Mouse (Mus musculus) myocyte (in vitro differentiated cells): ENCODE measurements around the gene Ces1d. TPM values are rescaled to one million over a fixed set of nuclear protein-coding genes. Genes with fewer than 3 reads are reported as not detected.
"Not testable (repeated sequence)": the region's sequence is repeated elsewhere in the genome, so short reads cannot be mapped to it uniquely, and the experiment has no call there.

Source experiments
- H3K27me3 ChIP-seq: one replicate; pipeline ENCODE4 v1.6.1; 2011; ENCODE audit not compliant: control insufficient read depth, insufficient read depth, insufficient read length
- H3K36me3 ChIP-seq: one replicate; pipeline ENCODE4 v1.6.1; 2011; ENCODE audit not compliant: control insufficient read depth, insufficient read depth
- H3K4me2 ChIP-seq: one replicate; pipeline ENCODE4 v1.6.1; 2011; ENCODE audit warnings: low read depth, control low read depth
- H3K4me3 ChIP-seq: one replicate; pipeline ENCODE4 v1.5.1; 2011; ENCODE audit warnings: mild to moderate bottlenecking, control low read depth, moderate library complexity
- H3K79me2 ChIP-seq: one replicate; pipeline ENCODE4 v1.6.1; 2011; ENCODE audit not compliant: control insufficient read depth, insufficient read depth
- H3ac ChIP-seq: one replicate; pipeline ENCODE4 v1.6.1; 2011; ENCODE audit not compliant: control insufficient read depth, insufficient read length
- CEBPB ChIP-seq: IDR thresholded peaks from 2 replicates; pipeline ENCODE4 v1.6.1; 2011; ENCODE audit warnings: mild to moderate bottlenecking, moderate library complexity; ENCODE audit not compliant: poor library complexity, insufficient read depth, severe bottlenecking
- E2F4 ChIP-seq: IDR thresholded peaks from one replicate; pipeline ENCODE4 v1.6.1; 2011; ENCODE audit warnings: mild to moderate bottlenecking, control low read depth, moderate library complexity; ENCODE audit not compliant: insufficient read depth
- MAX ChIP-seq: IDR thresholded peaks from one replicate; pipeline ENCODE4 v1.6.1; 2011; ENCODE audit warnings: low read depth, mild to moderate bottlenecking, control low read depth
- MYOD1 ChIP-seq, 3 experiments: IDR thresholded peaks; one replicate each; pipeline ENCODE4 v1.6.1; 2011; ENCODE audit warnings: control low read depth in 2 of 3, low read depth in 2 of 3, mild to moderate bottlenecking in 2 of 3, moderate library complexity in 1 of 3; ENCODE audit not compliant: insufficient read length in 2 of 3, control insufficient read depth in 1 of 3
- MYOG ChIP-seq, 3 experiments: IDR thresholded peaks; one replicate each; pipeline ENCODE4 v1.6.1; 2011; ENCODE audit warnings: control low read depth in 2 of 3, low read depth in 2 of 3, mild to moderate bottlenecking in 2 of 3; ENCODE audit not compliant: insufficient read length in 2 of 3, control insufficient read depth in 1 of 3, insufficient read depth in 1 of 3
- POLR2A ChIP-seq: IDR thresholded peaks from one replicate; pipeline ENCODE4 v1.6.1; 2011; ENCODE audit warnings: low read depth, mild to moderate bottlenecking, control low read depth, moderate library complexity; ENCODE audit not compliant: insufficient read length
- POLR2AphosphoS2 ChIP-seq: IDR thresholded peaks from one replicate; pipeline ENCODE4 v1.6.1; 2011; ENCODE audit warnings: low read depth, control low read depth; ENCODE audit not compliant: insufficient read length
- REST ChIP-seq: IDR thresholded peaks from one replicate; pipeline ENCODE4 v1.6.1; 2011; ENCODE audit warnings: mild to moderate bottlenecking, control low read depth, moderate library complexity; ENCODE audit not compliant: insufficient read depth, insufficient read length
- SRF ChIP-seq: IDR thresholded peaks from one replicate; pipeline ENCODE4 v1.6.1; 2011; ENCODE audit warnings: low read depth; ENCODE audit not compliant: control insufficient read depth, insufficient read length
- TCF12 ChIP-seq: IDR thresholded peaks from one replicate; pipeline ENCODE4 v1.6.1; 2011; ENCODE audit warnings: mild to moderate bottlenecking, control low read depth; ENCODE audit not compliant: poor library complexity, insufficient read depth, severe bottlenecking
- TCF3 ChIP-seq: IDR thresholded peaks from one replicate; pipeline ENCODE4 v1.6.1; 2011; ENCODE audit warnings: low read depth, control low read depth; ENCODE audit not compliant: insufficient read length
- USF1 ChIP-seq: IDR thresholded peaks from one replicate; pipeline ENCODE4 v1.6.1; 2011; ENCODE audit warnings: low read depth, mild to moderate bottlenecking, control low read depth, moderate library complexity
- polyA plus RNA-seq: library from polyadenylated mRNA; unstranded; fragments of >200 nt; fragmentation: generic; extraction: Trizol; gene quantifications from one replicate; pipeline ENCODE4 v1.2.1, GENCODE M21; 2012; ENCODE audit warnings: missing spikeins

The Ces1d gene
- polyA plus RNA-seq, 1 experiment: not detected

GRCm38 (mm10) chr8:93234068-93234467 is 36.4 kb upstream of the Ces1d start:
- TF ChIP-seq SRF (no peak), MYOD1 (IDR thresholded peaks at IDR 0.05; ENCODE audit: control insufficient read depth in 1 of 3, insufficient read length in 2 of 3, low read depth in 2 of 3) (no peak), TCF12 (no peak), REST (no peak), POLR2A (no peak), USF1 (no peak), POLR2AphosphoS2 (no peak), TCF3 (no peak)
- no peaks in the 10 kb centered on the region for H3K79me2 ChIP-seq
- no peaks in the 10 kb centered on the region for H3K36me3 ChIP-seq
- no peak overlapping the region for H3K4me2 ChIP-seq
- H3K4me3 ChIP-seq: no peak overlapping the region
- no peaks in the 10 kb centered on the region for H3K27me3 ChIP-seq
- no peak overlapping the region for H3ac ChIP-seq

- H3K4me3 ChIP-seq: no peak within 1 kb of the TSS
- no peaks in the 10 kb centered on the region for H3K36me3 ChIP-seq
- H3K27me3 ChIP-seq: no peaks in the 10 kb centered on the region
- no peaks in the 10 kb centered on the region for H3K79me2 ChIP-seq
- H3K4me2 ChIP-seq: no peak within 1 kb of the TSS
- no peak within 1 kb of the TSS for H3ac ChIP-seq
- no peak for TF ChIP-seq TCF3
- TF ChIP-seq USF1: no peak
- TF ChIP-seq TCF12: no peak
- no peak for TF ChIP-seq SRF
- TF ChIP-seq MAX: no peak
- no peak for TF ChIP-seq REST
- TF ChIP-seq POLR2AphosphoS2: no peak
- no peak for TF ChIP-seq CEBPB
- TF ChIP-seq MYOG (IDR thresholded peaks at IDR 0.05; ENCODE audit: control insufficient read depth in 1 of 3, insufficient read depth in 1 of 3, insufficient read length in 2 of 3, low read depth in 2 of 3): no peak
- no peak for TF ChIP-seq POLR2A
- TF ChIP-seq E2F4: no peak
- TF ChIP-seq MYOD1 (IDR thresholded peaks at IDR 0.05; ENCODE audit: control insufficient read depth in 1 of 3, insufficient read length in 2 of 3, low read depth in 2 of 3): no peak
These were observed 31.8 kb upstream of the Ces1d start, which contains the start of gene Ces1e for GRCm38 (mm10) chr8:93229446-93229845. Ces1e (minus strand) TSS chr8:93229619.

DNA sequence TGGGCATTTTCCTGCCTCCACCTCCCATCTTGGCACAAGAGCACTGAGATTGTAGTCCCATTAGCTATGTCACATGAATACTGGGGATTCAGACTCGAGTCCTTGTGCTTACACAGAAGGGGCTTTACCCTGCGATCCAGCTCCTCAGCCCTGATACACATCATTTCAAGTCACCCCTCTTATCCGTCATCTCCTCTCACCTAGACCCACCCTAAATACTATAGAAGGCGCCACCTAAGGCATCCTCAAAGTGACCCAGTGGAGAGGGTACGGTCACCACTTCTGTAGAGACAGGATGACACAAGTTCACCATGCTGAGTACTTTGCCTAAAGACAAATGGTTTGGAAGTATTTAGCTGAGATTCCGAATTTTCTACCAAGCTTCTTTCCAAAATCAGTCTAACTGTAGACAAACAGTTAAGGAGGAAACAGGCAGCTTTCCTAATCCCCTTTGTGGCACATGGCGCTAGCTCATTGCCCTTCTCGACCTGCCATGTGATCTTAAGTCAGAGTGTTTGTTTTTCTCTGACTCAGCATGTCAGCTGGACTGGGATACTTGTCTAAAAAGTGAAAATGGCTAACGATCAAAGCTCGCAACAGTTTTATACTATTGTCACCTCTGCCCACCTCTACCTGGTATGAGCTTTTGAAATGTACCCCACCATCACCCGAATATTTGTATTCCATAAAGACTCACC is 31.2 kb upstream of the Ces1d start:
- no peaks in the 10 kb centered on the region for H3K27me3 ChIP-seq
- no peak overlapping the region for H3K4me2 ChIP-seq
- TF ChIP-seq MYOG (IDR thresholded peaks at IDR 0.05; ENCODE audit: control insufficient read depth in 1 of 3, insufficient read depth in 1 of 3, insufficient read length in 2 of 3, low read depth in 2 of 3): no peak
- no peak for TF ChIP-seq USF1
- no peak for TF ChIP-seq POLR2A
- TF ChIP-seq REST: no peak
- no peak for TF ChIP-seq TCF3
- TF ChIP-seq MYOD1 (IDR thresholded peaks at IDR 0.05; ENCODE audit: control insufficient read depth in 1 of 3, insufficient read length in 2 of 3, low read depth in 2 of 3): no peak
- no peak for TF ChIP-seq E2F4
- TF ChIP-seq MAX: no peak
- no peak for TF ChIP-seq CEBPB
- TF ChIP-seq POLR2AphosphoS2: no peak
- no peak for TF ChIP-seq SRF
- no peak for TF ChIP-seq TCF12
- no peaks in the 10 kb centered on the region for H3K79me2 ChIP-seq
- H3ac ChIP-seq: no peak overlapping the region
- no peaks in the 10 kb centered on the region for H3K36me3 ChIP-seq
- H3K4me3 ChIP-seq: no peak overlapping the region

- not testable (repeated sequence) for H3K27me3 ChIP-seq, H3K36me3 ChIP-seq, H3K4me2 ChIP-seq, H3ac ChIP-seq, H3K79me2 ChIP-seq, H3K4me3 ChIP-seq
These were observed 28.8 kb upstream of the Ces1d start for GRCm38 (mm10) chr8:93226471-93226870.

GRCm38 (mm10) chr8:93221896-93222295 is 24.3 kb upstream of the Ces1d start:
- H3K36me3 ChIP-seq: no peaks in the 10 kb centered on the region
- no peak for TF ChIP-seq USF1
- TF ChIP-seq SRF: no peak

More at GRCm38 (mm10) chr8:93221896-93222295, 24.3 kb upstream of the Ces1d start:
- Histone ChIP-seq H3K79me2 (no peaks in the 10 kb centered on the region), H3K4me3 (no peak overlapping the region), H3K4me2 (no peak overlapping the region), H3K27me3 (no peaks in the 10 kb centered on the region), H3ac (no peak overlapping the region)
